Mouse (Mus musculus) MN1 (cell line): ENCODE results near the gene Rpa2.

Experiments
- DNase-seq: peaks from one replicate; pipeline ENCODE4 v3.0.0-alpha.2; 2016; ENCODE audit warnings: low spot score

Rpa2 gene

DNA sequence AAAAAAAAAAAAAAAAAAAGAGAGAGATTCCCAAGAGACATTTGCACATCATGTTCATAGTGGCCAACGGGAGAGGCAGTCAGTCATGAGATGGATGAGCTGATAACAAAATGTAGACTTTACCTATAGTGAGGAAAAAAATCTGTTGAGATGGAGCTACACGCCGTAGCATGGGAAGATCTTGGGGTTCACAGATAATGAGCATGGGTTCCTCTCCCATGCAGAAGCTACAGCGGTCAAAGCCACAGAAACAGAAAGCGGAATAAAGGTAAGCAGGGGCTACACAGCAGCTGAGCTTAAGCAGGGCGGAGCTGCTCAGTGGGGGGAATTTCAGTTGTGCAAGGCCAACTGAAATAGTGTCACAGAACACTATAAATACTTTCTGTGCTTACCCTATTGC lies 36.2 kb downstream of the Rpa2 start:
- DNase-seq, result no peak

DNA sequence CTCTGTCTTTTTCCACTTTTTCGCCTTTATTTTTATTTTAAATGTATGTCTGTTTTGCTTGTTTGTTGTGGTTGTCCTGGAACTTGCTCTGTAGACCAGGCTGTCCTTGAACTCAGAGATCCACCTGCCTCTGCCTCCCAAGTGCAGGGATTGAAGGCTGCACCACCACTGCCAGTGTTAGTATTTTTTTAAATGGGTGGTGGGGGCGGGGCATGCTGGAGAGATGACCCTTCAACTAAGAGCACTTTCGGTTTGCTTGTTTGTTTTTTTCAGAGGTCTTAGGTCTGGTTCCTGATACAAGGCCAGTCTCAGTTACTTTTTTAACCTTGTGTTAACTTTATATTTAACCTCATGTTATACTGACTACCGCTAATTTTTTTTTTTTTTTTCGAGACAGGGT lies 37.0 kb downstream of the Rpa2 start:
- no peak for DNase-seq

DNA sequence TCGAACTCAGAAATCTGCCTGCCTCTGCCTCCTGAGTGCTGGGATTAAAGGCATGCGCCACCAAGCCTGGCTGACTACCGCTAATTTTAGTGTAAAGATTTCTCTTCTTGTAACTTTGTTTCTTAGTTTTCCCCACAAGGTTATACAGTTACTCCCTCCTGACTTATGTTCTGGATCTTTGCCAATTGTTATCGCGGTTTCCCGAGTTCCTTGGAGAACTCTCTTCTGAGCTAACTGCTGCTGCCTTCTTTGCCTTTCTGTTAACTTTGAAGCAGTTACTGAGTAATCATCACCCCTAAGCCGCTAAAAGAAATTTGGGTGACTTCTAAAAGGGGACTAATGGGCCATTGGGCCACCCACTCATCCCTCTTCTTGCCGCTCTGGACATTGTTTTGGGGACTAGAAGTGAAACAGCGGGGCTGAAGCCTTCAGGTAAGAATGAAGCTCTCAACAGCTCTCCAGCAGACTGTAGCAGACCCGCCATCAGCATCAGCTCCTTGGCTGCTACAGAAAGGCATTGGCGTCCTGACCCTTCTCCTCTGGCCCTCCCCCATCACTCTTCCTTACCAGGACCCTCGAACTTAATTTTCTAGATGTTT lies 37.6 kb downstream of the Rpa2 start:
- DNase-seq, result no peak

DNA sequence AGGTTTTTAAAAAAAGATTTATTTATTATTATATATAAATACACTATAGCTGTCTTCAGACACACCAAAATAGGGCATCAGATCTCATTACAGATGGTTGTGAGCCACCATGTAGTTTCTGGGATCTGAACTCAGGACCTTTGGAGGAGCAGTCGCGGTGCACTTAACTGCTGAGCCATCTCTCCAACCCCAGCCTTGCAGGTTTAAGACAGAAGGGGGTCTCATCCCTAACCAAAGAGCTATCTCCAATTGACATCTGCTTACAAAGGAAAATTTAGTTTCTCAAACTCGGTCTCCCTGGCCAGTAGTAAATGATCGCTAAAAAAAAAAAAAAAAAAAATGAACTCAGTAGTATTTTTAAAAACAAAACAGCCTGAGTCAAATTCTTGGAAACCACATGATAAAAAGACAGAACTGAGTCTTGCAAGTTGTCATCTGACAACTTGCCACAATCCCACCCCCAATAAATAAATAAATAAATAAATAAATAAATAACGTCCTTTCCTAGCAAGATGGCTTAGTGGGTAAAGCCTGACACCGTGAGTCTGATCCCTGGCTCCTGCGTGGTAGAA lies 38.6 kb downstream of the Rpa2 start:
- no peak for DNase-seq

DNA sequence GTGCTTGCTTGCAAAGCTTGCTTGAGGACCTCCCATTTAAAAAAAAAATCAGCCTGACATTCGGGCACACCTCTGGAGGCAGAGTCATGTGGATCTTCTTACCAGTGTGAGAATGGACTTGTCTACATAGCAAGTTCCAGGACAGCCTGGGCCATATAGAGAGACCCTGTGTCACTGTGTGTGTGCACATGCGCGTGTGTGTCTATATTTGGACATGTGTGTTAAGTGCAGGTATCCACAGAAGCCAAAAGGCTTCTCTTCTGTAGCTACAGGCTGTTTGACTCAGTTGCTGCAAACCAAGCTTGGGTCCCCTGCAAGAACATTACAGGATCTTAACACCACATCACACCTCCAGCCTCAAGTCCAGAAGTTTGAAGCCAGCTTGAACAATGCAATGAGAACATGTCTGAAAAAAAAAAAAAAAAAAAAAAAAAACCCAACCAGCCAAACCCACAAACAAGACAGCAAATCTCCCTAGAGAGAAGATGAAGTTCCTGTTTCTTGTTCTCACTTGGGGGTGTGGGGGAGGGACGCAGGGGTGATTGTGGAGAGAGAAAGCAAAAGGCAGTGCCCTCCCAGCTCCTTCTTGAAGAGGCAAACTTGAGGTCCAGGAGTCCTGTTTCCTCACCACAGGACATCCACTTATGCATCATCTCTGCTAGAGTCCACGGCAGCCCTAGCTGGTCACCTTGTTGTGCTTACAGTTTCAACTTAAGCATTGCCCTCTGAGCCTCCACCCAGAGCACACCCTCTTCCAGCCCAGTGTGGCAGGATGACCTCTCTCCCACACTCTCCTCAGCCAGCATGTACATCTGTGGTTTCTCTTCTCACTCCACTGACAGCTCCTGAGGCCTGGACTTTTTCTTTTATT lies 39.9 kb downstream of the Rpa2 start:
- peak; percentile 96 for DNase-seq

DNA sequence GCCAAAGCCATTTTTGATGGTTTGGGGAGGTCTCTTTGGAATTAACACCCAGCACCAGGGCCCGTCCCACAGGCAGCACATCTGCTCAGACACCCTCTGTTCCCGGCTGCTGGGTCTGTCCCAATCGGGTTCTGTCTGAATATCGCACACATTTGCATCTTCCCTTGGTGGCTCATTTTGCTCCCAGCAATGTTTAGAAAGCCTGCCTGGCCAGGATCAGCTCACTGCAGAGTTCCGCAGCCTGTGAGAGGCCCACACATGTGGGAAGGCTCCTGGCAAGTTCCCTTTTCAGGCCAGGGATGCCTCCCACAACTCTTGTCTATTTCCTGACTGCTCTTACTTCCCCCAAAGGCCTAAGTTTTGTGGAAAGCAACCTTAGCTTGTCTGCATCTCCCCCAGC lies 41.5 kb downstream of the Rpa2 start:
- DNase-seq, result no peak

DNA sequence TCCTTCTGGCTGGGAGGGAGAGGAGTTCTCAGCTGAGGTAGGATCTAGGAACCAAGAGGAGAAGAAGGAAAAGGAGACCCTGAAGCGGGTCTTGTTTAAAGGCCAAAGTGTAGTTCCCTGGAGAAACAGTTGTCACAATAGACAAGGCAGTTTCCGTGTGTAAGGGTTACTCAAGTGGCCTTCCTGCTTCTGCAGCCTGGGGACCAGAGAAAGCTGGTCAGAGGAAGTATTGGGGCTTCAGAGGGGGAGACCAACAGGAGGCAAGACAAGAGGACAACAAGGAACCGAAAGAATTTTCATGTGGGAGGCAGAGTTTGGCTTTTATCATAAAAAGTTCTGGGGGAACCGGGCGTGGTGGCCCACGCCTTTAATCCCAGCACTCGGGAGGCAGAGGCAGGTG lies 48.3 kb downstream of the Rpa2 start:
- DNase-seq, result no peak

DNA sequence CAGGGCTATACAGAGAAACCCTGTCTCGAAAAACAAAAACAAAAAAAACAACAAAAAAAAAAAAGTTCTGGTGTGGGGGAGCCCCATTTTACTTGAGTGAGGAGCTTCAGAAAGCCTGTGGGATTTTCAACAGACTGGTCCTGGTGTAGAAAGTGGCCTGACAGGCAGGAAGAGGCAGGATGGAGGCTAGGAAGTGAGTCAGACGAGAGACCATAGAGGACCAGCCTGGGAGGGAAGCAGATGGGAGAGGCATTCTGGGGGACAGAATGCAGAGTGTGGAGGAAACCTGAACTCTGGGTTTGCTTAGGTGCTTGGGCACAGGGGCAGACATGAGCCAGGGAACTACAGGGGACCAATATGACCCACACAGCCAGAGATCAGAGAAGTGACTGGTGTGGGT lies 48.7 kb downstream of the Rpa2 start:
- DNase-seq, result no peak

DNA sequence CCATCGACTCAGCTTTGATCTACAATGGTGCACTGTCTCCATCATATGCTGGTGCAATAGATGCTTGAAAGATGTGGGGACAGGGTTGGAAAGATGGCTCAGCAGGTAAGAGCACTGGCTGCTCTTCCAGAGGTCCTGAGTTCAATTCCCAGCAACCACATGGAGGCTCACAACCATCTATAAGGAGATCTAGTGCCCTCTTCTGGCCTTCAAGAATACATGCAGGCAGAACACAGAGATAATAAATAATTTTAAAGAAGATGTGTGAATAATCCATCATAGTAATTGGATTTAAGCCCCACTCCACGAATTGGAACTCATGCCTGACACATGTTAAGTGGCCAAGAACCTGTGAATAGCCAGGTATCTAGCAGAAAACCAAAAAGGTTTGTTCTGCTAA lies 50.3 kb downstream of the Rpa2 start:
- no peak for DNase-seq

DNA sequence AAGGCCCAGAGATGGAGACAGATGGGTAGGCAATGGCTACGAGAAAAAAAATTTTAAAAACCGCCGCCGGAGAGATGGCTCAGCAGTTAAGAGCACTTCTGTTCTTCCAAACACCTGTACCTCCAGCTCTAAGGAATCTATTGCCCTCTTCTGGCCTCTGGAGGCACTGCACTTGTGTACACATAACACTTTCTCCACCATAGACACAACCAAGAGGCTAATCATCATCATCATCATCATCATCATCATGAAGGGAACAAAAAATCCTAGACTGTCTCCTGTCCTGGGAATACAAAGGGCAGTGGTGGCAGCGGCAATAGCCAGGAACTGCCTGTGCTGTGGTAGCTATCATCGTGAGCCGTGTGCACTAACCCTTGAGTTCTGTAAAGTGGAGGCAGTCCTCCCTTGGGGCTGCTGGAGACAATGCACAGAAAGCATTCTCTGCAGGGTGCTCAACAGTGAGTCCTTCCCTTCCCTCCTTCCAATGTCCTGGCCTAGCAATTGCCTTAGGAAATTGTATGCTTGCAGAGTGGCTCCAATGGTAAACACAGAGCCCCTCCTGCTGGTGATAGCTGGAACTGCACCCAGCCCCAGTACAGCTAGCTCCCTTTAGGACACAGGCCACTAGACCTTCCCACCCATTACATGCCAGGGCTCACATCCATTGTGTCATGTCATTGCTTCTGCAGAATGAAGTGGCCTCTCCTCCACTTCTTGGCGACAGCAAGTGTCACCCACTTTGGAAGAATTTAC lies 55.7 kb downstream of the Rpa2 start:
- peak; percentile 76 for DNase-seq
